Mouse (Mus musculus) right cerebral cortex, postnatal 25 days (tissue): ENCODE measurements around the gene Rab9.

Experiments
- DNase-seq: peaks from one replicate; pipeline ENCODE4 v3.0.0; 2022

Gene Rab9

DNA sequence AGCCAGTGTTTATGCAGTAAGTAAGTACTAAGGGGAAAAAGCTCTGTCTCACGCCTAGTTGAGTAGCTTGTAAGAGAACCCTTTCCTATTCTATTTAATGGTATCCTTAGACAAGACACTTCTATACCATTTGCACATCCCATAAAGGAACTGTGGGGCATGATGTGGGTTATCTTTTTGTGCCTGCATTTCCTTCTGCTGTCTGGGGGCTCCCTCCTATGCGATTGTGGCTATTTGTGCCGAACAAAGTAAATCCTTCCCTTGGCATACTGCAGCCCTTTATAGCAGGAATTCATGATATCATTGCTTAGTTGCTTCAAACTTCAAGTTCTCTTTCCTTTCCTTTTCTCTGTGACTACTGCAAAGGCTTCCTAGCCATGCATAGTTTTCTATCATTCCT lies 35.1 kb downstream of the Rab9 start:
- no peak for DNase-seq

DNA sequence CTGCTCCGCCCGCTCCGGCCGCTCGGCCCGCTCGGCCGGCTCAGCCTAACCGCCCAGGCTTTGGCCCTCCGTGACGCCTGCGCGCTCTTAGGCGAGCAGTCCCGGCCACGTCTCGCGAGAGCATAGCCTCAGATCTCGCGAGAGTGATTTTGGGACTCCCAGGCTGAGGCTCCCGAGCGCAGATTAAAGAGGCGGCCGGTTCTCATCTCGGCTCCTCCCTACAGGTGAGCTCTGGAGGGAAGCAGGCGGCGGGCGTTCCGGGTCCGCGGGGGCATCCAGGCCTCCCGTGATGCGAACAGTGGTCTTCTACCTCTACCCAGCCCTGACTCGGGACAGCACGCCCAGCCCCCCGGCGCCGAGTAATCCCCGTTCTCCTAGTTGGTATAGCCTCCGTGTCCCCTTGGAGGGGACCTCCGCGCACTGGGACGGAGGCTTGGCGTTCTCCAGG lies 39.0 kb downstream of the Rab9 start, which contains the start of gene Ofd1:
Gene Ofd1, minus strand, starts transcription at position 89 of the 448 bp plus-strand sequence.
- DNase-seq: peak; percentile 89

- DNase-seq: no peak
Measured at GRCm38 (mm10) chrX:166440036-166440615, 39.5 kb downstream of the Rab9 start, which contains the start of gene Trappc2. Gene Trappc2, plus strand, starts transcription at chrX:166440574.

- DNase-seq: no peak
Measured at GRCm38 (mm10) chrX:166434812-166435211, 44.9 kb downstream of the Rab9 start.

DNA sequence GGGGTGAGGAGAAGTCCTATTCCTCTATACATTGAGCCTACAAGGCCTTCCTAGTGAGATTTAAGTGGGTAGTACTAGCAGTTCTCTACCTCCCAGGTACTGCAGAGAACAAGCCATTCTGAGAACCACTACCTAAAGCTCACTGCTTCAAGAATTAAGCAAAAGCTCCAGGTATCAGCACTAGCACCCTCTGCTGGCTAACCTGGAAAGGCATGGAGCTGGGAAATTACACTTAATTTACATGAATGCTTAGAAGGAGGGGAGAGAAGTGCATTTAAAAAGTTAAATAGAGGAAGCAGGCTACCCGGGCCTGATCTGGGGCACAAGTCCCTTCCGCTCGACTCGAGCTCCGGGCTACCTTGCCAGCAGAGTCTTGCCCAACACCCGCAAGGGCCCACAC lies 63.5 kb downstream of the Rab9 start:
- no peak for DNase-seq

DNA sequence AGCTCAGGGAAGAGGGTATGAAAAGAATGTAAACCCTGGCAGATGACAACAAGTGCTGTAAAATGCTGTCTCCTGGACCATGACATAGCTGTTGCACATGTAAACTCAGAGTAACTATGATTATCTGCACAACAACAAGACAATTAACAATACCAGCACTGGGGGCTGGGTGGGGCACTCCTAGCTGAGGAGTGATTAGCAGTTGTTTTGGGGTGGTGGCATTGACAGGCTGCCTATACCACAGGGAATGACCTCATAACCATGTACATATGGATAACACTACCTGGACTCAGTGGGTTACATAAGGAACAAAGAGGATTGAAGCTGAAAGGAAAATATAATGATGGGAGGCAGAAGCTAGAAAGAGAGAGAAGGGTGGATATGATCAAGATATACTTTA lies 71.8 kb downstream of the Rab9 start:
- no peak for DNase-seq
